Mouse (Mus musculus): ENCODE measurements around the gene Fam111a.

Fam111a gene

GRCm38 (mm10) chr19:12567011-12567410 lies 21.5 kb downstream of the Fam111a start:
- DNase-seq: peak in 1 of 2 experiments; percentile 8

DNA sequence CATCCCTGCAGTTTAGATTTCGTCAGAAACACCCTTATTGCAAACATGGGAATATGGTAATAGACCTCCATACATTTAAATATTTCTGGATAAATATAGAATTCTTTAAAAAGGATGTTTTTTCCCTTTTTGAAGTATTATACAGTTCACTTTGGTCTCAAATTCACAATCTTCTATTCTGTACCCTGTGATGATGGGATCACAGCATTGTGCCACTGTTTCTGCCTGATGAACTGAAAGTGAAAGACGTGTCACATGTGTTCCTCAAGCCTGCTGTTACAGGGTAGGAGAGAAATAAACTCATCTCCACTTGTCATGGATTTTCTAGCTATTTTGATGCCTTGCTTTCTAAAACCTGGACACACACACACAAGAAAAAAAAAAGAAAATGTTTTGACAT lies 25.3 kb downstream of the Fam111a start:
- no peak for DNase-seq

DNA sequence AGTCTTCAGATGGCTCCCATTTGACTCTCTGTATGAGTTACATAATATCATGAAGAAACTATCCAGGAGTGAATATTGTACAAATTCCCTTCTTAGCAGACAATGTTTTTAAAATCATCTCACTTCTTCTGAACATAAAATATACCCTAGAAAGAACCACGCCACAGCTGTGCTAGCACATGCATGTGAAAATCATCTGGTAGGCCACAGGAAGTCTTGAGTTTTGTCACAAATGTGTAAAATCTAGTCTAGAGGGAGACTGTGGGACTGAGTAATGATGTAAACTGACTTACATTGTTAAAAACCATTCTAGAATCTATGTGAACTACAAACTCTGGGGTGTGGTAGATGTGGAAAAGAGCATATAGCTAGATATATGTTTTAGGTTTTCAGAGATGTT lies 26.1 kb downstream of the Fam111a start:
- DNase-seq: no peak

GRCm38 (mm10) chr19:12572614-12573265 lies 27.2 kb downstream of the Fam111a start:
- DNase-seq: no peak

GRCm38 (mm10) chr19:12573266-12574011 lies 27.9 kb downstream of the Fam111a start:
- peak; percentile 74 to 81 for DNase-seq

- DNase-seq: no peak
Observed at GRCm38 (mm10) chr19:12574012-12574407, 28.5 kb downstream of the Fam111a start.

GRCm38 (mm10) chr19:12575107-12575506 lies 29.6 kb downstream of the Fam111a start:
- peak in 1 of 2 experiments; percentile 13 for DNase-seq

DNA sequence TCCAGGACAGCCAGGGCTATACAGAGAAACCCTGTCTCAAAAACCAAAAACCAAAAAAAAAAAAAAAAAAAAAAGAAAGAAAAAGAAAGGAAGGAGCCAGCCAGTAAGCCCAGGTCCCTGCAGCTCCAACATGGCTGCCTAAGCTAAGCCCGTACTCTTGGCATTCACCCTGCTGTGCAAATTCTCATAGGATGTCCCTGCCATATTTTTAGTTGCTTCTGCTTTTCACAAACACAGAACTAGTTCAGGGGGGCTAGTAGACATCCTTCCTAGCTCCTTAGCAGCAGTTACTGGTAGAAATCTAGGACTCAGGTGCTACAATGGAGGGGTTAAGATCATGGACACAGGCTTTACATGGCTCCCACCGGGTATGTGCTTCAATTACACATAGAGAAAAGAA lies 30.0 kb downstream of the Fam111a start:
- DNase-seq: no peak

DNA sequence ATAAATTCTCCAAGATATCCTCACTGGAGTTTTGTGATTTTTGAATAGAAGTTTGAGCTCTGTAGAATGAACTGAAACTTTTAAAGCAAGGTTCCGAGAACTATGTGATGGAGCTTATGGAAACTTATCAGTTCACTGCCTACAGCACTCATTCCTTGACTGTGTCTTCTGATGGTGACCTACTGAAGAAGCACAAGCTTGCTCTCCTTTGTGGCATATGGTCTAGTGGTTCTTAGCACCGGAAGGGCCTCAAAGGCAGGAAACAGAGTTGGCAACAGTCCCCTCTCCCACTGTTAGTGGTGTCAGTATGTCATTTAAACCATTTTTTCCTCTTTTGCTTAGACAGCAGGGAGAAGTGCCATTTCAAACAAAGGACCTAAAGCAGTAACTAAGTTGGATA lies 31.1 kb downstream of the Fam111a start:
- DNase-seq: no peak

DNA sequence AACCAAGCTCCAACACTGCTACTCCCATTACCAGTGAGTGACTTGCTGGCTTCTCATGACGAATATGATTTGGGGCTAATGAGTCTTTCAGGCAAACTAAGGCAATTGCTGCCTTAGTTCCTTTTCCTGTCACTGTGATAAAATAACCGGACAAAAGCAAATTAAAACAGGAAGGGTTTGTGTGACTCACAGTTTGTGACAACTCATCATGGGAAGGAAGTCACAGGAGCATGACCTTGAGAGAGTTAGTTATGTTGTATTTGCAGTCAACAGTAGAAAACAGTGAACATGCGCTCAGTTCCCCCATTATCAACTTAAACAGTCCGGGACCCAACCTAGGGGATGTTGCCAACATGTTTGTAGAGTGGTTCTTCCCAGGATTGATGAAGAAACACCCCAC lies 39.8 kb downstream of the Fam111a start:
- no peak for DNase-seq

- DNase-seq: peak; percentile 76 to 83
Observed at GRCm38 (mm10) chr19:12591908-12592307, 46.4 kb downstream of the Fam111a start.

DNA sequence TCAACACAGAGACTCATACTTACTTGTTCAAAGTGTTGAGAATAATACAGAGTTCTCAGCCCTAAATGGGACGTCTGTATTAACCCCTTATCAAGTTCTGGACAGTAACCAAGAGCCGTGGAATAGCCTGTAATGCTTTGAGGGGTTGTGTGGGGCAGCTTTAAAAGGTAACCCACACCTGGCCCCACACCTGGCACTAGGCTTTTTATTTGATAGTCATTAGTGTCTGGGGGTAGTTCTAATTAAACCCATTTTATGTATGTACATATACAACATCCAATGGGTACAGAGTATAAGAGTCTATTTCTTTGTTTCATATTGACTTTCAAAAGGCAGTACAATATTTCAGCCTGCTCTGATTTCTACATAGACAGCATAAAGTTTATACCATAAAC lies 49.6 kb downstream of the Fam111a start:
- no peak for DNase-seq

DNA sequence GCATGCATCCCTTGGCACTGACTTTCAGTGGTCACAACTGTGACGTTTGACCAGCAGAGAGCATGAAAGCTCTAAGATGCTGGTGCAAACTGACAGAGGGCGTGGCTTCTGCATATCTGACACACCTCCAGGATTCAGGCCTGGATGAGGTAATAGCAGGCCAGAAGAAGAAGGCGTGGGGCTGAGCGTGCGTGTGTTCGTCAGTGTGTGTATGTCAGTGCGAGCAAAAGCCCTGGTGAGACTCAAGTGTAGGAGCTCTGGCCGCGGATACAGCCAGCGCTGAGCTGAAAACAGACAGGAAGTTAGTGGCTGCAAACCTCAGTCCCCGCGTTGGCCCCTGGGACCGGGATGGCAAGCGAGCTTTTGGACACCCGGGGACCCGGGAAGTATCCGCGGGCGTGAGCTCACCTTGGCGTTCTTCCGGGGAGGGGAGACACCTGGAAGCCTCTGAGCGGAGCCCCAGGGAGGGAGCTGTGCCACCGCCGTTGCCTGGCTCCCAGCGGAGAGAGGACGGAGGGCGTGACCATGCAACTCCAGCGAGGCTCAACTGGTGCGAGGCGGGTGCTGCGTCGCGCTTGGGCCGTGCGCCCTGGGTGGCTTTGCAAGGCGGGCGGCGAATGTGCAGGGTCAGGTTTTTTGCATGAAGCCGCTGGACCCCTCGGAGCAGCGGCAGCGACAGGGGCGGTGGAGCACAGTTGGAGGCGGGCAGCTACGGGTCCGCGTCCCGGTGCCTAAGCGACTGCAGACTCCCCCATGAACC lies 50.2 kb downstream of the Fam111a start:
- DNase-seq: peak; percentile 80 to 81

GRCm38 (mm10) chr19:12596290-12597072 lies 50.9 kb downstream of the Fam111a start:
- peak in 1 of 2 experiments; percentile 56 for DNase-seq

- DNase-seq: peak in 1 of 2 experiments; percentile 5
Observed at GRCm38 (mm10) chr19:12597073-12597405, 51.5 kb downstream of the Fam111a start.

GRCm38 (mm10) chr19:12598674-12599073 lies 53.1 kb downstream of the Fam111a start:
- no peak for DNase-seq

GRCm38 (mm10) chr19:12599674-12600073 lies 54.1 kb downstream of the Fam111a start, which contains the start of gene Gm4952:
Gm4952 (plus strand) TSS chr19:12599974.
- no peak for DNase-seq

DNA sequence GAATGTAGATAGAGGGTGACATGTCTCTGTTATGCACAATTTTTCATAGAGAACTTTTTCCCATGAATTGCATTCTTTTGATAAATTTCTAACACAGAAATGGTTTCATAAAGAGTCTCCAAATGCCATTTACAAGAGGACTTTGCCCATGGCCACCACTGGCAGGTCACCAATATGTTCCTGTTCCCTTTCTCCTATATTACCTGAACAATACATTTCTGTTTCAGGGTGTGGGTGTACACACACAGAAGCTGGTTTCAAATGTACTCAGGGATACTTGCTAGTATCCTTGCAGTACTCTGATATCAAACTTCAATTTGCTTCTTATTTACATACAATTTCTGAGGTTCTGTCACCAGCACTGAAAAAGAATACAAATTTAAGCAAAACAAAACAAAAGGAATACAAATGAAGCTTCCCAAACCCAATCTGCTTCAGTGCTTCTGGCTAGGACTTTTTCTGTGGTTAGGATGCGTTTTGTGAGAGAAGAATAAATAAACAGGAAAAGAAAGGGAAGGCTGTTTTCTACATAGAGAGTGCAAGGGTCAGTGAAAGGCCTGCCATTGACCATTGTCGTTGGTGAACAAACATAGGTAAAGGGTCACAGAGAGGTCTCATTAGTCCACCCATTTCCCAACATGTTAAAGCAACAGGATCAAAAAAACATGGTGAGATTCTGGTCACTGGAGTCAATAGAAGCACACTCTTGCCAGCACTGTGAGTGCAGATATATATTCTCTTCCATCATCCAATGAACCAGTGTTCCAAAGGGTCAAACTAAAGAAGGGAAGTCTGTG lies 55.3 kb downstream of the Fam111a start:
- no peak for DNase-seq

GRCm38 (mm10) chr19:12608336-12608735 lies 62.8 kb downstream of the Fam111a start:
- DNase-seq: no peak

DNA sequence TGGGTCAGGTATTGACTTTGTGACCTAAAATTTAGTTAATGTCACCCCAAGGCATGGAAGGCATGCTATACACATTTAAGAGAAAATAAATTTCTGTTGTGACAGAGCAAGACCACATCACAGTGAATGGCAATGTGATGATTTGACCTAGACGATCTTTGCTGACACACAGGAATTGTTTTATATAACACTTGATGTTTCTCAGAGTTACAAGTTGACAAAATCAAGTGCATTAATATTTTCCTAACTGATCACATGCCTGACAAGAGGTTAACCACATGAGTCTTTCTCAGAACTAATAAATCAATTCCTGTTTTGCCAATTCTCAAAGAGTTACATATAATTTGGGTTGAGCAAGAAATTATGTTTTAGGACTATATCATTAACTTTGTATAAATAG lies 68.1 kb downstream of the Fam111a start:
- no peak for DNase-seq

DNA sequence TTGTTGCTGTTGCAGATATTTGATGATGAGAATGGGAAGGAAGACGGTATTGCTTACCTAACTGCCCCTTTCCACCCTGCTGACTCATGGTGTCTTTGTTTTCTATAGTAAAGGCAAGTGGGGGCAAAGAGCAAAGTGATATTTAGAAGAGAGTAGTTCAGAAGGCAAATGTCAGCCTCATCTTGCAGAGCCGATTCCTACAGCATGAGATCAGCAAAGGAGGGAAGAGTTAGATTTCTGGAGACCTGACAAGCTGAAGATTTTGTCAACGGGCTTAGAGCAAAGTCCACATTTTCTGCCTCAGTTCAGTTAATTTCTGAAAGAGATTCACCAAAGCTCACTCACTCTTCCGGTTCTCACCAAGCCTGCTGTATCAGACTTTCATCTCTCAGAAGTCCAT lies 87.6 kb downstream of the Fam111a start, which contains the start of gene Glyat:
Glyat (plus strand) TSS at position 133 of the 400 bp plus-strand sequence.
- DNase-seq: no peak

DNA sequence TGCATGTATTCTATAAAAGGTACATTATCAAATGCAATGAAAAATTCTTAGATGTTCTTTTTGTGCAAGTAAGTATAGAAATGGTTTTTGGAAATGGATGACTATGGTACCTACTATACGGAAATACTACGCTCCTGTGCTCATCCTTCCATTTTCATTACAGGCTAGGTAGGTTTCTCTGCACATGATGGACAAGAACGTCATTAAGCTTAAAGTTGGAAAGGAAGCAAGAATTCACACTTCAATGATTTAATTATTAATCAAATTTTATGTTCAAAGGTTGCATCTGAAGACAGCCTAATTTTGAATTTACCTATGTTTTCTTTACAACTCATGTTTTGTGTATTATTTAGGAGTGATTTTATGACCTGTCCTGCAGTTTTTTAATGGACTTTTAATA lies 88.7 kb downstream of the Fam111a start:
- no peak for DNase-seq
